Mouse (Mus musculus): ENCODE measurements around the gene Rai1. TPM values are rescaled to one million over a fixed set of nuclear protein-coding genes. Genes with fewer than 3 reads are reported as not detected.

Rai1 gene
- total RNA-seq, 2 experiments from 2014 or later, result 16.6 to 17.3 TPM

Small RNAs within 50 kb of the gene (microRNA-seq; reads per million reads assigned to microRNA genes)
- gene Mir6921 (not detected), gene Mir6922 (not detected)

Other genes with a start within 250 kb of the Rai1 start
- gene Med9, start 156.8 kb upstream of the Rai1 start, total RNA-seq (2021), result 10 to 100 TPM; 21.8 to 22.3 TPM
- gene Rasd1, start 140.1 kb upstream of the Rai1 start, total RNA-seq (2021), result 1 to 10 TPM; 1.9 to 5.2 TPM
- gene Pemt, start 58.5 kb upstream of the Rai1 start, total RNA-seq (2021), result 1 to 10 TPM; 2.7 to 4.6 TPM
- gene Srebf1, start 117.6 kb downstream of the Rai1 start, total RNA-seq (2021), result 10 to 100 TPM; 32.4 to 35.9 TPM
- gene Tom1l2, start 247.9 kb downstream of the Rai1 start, total RNA-seq (2021), result 10 to 100 TPM; 61.5 to 67.2 TPM
- 1 to 10 TPM; 1.0 to 1.4 TPM for gene Drc3, start 248.3 kb downstream of the Rai1 start, total RNA-seq (2021)